Mouse (Mus musculus): ENCODE results near the gene Vps53.
"Not testable (repeated sequence)": the region's sequence is repeated elsewhere in the genome, so short reads cannot be mapped to it uniquely, and the experiment has no call there.

Vps53 gene

GRCm38 (mm10) chr11:76179495-76180145 is at the start of gene Vps53, which contains the start of gene Fam57a:
Gene Vps53 (minus strand): TSS chr11:76179647.
Gene Fam57a (plus strand): TSS chr11:76179671.
- DNase-seq (ENCODE audit: low read depth, low spot score): peak; percentile 82

- no peak for DNase-seq (ENCODE audit: low read depth, low spot score)
Measured at GRCm38 (mm10) chr11:76225051-76225450, 45.6 kb upstream of the Vps53 start.

- DNase-seq (ENCODE audit: low read depth, low spot score): peak; percentile 68
Measured at GRCm38 (mm10) chr11:76224631-76225030, 45.2 kb upstream of the Vps53 start.

- DNase-seq (ENCODE audit: low read depth, low spot score): peak; percentile 99
Measured at GRCm38 (mm10) chr11:76217390-76217800, 37.9 kb upstream of the Vps53 start, which contains the start of the genes Dbil5 and Gemin4. Gene Dbil5 (plus strand): TSS chr11:76217608. Gene Gemin4 (minus strand): TSS chr11:76217664.

GRCm38 (mm10) chr11:76216681-76217389 is 37.4 kb upstream of the Vps53 start:
- DNase-seq (ENCODE audit: low read depth, low spot score): peak; percentile 58

GRCm38 (mm10) chr11:76216049-76216540 is 36.6 kb upstream of the Vps53 start:
- DNase-seq (ENCODE audit: low read depth, low spot score): no peak

- DNase-seq (ENCODE audit: low read depth, low spot score): no peak
Measured at GRCm38 (mm10) chr11:76215011-76215410, 35.6 kb upstream of the Vps53 start.

- no peak for DNase-seq (ENCODE audit: low read depth, low spot score)
Measured at GRCm38 (mm10) chr11:76213841-76214240, 34.4 kb upstream of the Vps53 start.

GRCm38 (mm10) chr11:76211595-76211994 is 32.1 kb upstream of the Vps53 start:
- not testable (repeated sequence) for DNase-seq (ENCODE audit: low read depth, low spot score)

GRCm38 (mm10) chr11:76210228-76210985 is 31.0 kb upstream of the Vps53 start:
- DNase-seq (ENCODE audit: low read depth, low spot score): no peak

- no peak for DNase-seq (ENCODE audit: low read depth, low spot score)
Measured at GRCm38 (mm10) chr11:76206793-76207192, 27.3 kb upstream of the Vps53 start.

GRCm38 (mm10) chr11:76201761-76202674 is 22.6 kb upstream of the Vps53 start:
- peak; percentile 28 for DNase-seq (ENCODE audit: low read depth, low spot score)

GRCm38 (mm10) chr11:76196977-76197469 is 17.6 kb upstream of the Vps53 start:
- DNase-seq (ENCODE audit: low read depth, low spot score): no peak

GRCm38 (mm10) chr11:76196275-76196976 is 17.0 kb upstream of the Vps53 start:
- peak; percentile 56 for DNase-seq (ENCODE audit: low read depth, low spot score)

- peak; percentile 38 for DNase-seq (ENCODE audit: low read depth, low spot score)
Measured at GRCm38 (mm10) chr11:76186908-76187307, 7.5 kb upstream of the Vps53 start.

- DNase-seq (ENCODE audit: low read depth, low spot score): no peak
Measured at GRCm38 (mm10) chr11:76183745-76184144, 4.3 kb upstream of the Vps53 start.

GRCm38 (mm10) chr11:76180146-76180540 is 696 bp upstream of the Vps53 start:
- DNase-seq (ENCODE audit: low read depth, low spot score): no peak

GRCm38 (mm10) chr11:76178726-76179494 is 537 bp downstream of the Vps53 start:
- peak; percentile 76 for DNase-seq (ENCODE audit: low read depth, low spot score)

- DNase-seq (ENCODE audit: low read depth, low spot score): no peak
Measured at GRCm38 (mm10) chr11:76170207-76170606, 9.2 kb downstream of the Vps53 start.

Measured in ES-CJ7 (cell line).